Mouse (Mus musculus) activated CD4-positive, CD25-positive, alpha-beta regulatory T cell, adult 4 months (primary cell): ENCODE measurements around the gene Gpr45. TPM values are rescaled to one million over a fixed set of nuclear protein-coding genes. Genes with fewer than 3 reads are reported as not detected.
"Not testable (repeated sequence)": the region's sequence is repeated elsewhere in the genome, so short reads cannot be mapped to it uniquely, and the experiment has no call there.

ENCODE experiments used
- ATAC-seq: one replicate; pipeline ENCODE4 v1.8.0; 2017
- polyA plus RNA-seq, 2 experiments: library from polyadenylated mRNA; unstranded; fragments of 100-300 nt; shearing (Covaris generic); gene quantifications; one replicate each; pipeline ENCODE4 v1.2.1; 2017

Gpr45 gene
- 1 to 10 TPM; 4.1 to 5.0 TPM for polyA plus RNA-seq

GRCm38 (mm10) chr1:42952734-42953481, at the start of gene Gpr45:
Gene Gpr45 (plus strand): TSS chr1:42952872.
- peak; percentile 49 for ATAC-seq

GRCm38 (mm10) chr1:42905148-42905547, 47.5 kb upstream of the Gpr45 start:
- no peak for ATAC-seq

GRCm38 (mm10) chr1:42906696-42907095, 46.0 kb upstream of the Gpr45 start:
- ATAC-seq = no peak

- ATAC-seq = no peak
Observed at GRCm38 (mm10) chr1:42907153-42907552, 45.5 kb upstream of the Gpr45 start.

- ATAC-seq = peak; percentile 84
Observed at GRCm38 (mm10) chr1:42915062-42915461, 37.6 kb upstream of the Gpr45 start.

GRCm38 (mm10) chr1:42916719-42917118, 36.0 kb upstream of the Gpr45 start:
- no peak for ATAC-seq

GRCm38 (mm10) chr1:42917908-42918307, 34.8 kb upstream of the Gpr45 start:
- no peak for ATAC-seq

GRCm38 (mm10) chr1:42923924-42924323, 28.7 kb upstream of the Gpr45 start:
- ATAC-seq = no peak

GRCm38 (mm10) chr1:42933613-42934012, 19.1 kb upstream of the Gpr45 start:
- no peak for ATAC-seq

GRCm38 (mm10) chr1:42948486-42948885, 4.2 kb upstream of the Gpr45 start:
- ATAC-seq = no peak

- ATAC-seq = no peak
Observed at GRCm38 (mm10) chr1:42953482-42953822, 780 bp downstream of the Gpr45 start.

GRCm38 (mm10) chr1:42956828-42957227, 4.2 kb downstream of the Gpr45 start:
- ATAC-seq = no peak

- no peak for ATAC-seq
Observed at GRCm38 (mm10) chr1:42983082-42983771, 30.6 kb downstream of the Gpr45 start.

- ATAC-seq = no peak
Observed at GRCm38 (mm10) chr1:42984119-42984518, 31.4 kb downstream of the Gpr45 start.

- no peak for ATAC-seq
Observed at GRCm38 (mm10) chr1:42988996-42989395, 36.3 kb downstream of the Gpr45 start.

- no peak for ATAC-seq
Observed at GRCm38 (mm10) chr1:43006051-43006514, 53.4 kb downstream of the Gpr45 start.

- no peak for ATAC-seq
Observed at GRCm38 (mm10) chr1:43006524-43006923, 53.9 kb downstream of the Gpr45 start.

- ATAC-seq = no peak
Observed at GRCm38 (mm10) chr1:43010461-43010860, 57.8 kb downstream of the Gpr45 start.

GRCm38 (mm10) chr1:43015153-43015685, 62.5 kb downstream of the Gpr45 start:
- not testable (repeated sequence) for ATAC-seq

- no peak for ATAC-seq
Observed at GRCm38 (mm10) chr1:43036014-43036413, 83.3 kb downstream of the Gpr45 start.

- no peak for ATAC-seq
Observed at GRCm38 (mm10) chr1:43042271-43042670, 89.6 kb downstream of the Gpr45 start.

GRCm38 (mm10) chr1:43045204-43045982, 92.7 kb downstream of the Gpr45 start:
- no peak for ATAC-seq

- no peak for ATAC-seq
Observed at GRCm38 (mm10) chr1:43046990-43047389, 94.3 kb downstream of the Gpr45 start.
